In genomic region chr17:65604315-65604714, GRCm38 (mm10) we compare ENCODE assay signal across 18 mouse cellular contexts. TPM values are rescaled to one million over a fixed set of nuclear protein-coding genes. Genes with fewer than 3 reads are reported as not detected.
DNase-seq lines count a peak whose midpoint lies in the region; ATAC-seq and TF ChIP-seq lines count a peak whose summit lies in the region.
"Had no signal": no experiment of that assay in that cellular context is flagged by ENCODE, and none has a peak within 500 bp of the region (broad histone marks: within the 10 kb centered on the region; RNA-seq: fewer than 3 reads in every experiment).

No protein-coding gene starts in this region.

- TF ChIP-seq EP300 in MEL (IDR thresholded peaks at IDR 0.05; ENCODE audit: low read depth in 1 of 2, low read length in 2 of 2): no peak

- no peak overlapping the region for H3K4me3 ChIP-seq in intestine, postnatal 0 days (ENCODE audit: low read depth, low read length)
- no peak overlapping the region for H3K4me3 ChIP-seq in intestine, embryonic 16.5 days (ENCODE audit: low read length)
- H3K4me3 ChIP-seq in MEL (ENCODE audit: control insufficient read depth in 1 of 2, insufficient read depth in 1 of 2, low read depth in 2 of 2, low read length in 2 of 2): no peak overlapping the region
- H3K4me3 ChIP-seq in liver, embryonic 13.5 days (replicated peaks): no peak overlapping the region
- H3K4me3 ChIP-seq in myocyte: no peak overlapping the region
- no peak overlapping the region for H3K4me3 ChIP-seq in cerebellum, adult 2 months (replicated peaks; ENCODE audit: insufficient read depth, low read depth, low read length)
- H3K4me3 ChIP-seq: hindbrain, embryonic 12.5 days; limb, embryonic 15.5 days had no signal

- H3K9me3 ChIP-seq in intestine, postnatal 0 days (ENCODE audit: control insufficient read depth): no peaks in the 10 kb centered on the region
- H3K9me3 ChIP-seq in intestine, embryonic 16.5 days (ENCODE audit: control insufficient read depth, low read length): no peaks in the 10 kb centered on the region
- H3K9me3 ChIP-seq in MEL (replicated peaks; ENCODE audit: insufficient read depth, low read length): no peaks in the 10 kb centered on the region
- no peaks in the 10 kb centered on the region for H3K9me3 ChIP-seq in liver, embryonic 13.5 days (replicated peaks)
- H3K9me3 ChIP-seq: hindbrain, embryonic 12.5 days; limb, embryonic 15.5 days had no signal

- H3K9ac ChIP-seq in intestine, postnatal 0 days (ENCODE audit: low read depth, low read length): no peak overlapping the region
- no peak overlapping the region for H3K9ac ChIP-seq in intestine, embryonic 16.5 days (ENCODE audit: low read depth, low read length)
- H3K9ac ChIP-seq in MEL (ENCODE audit: control insufficient read depth, low read depth, low read length, poor library complexity, severe bottlenecking): no peak overlapping the region
- H3K9ac ChIP-seq in liver, embryonic 13.5 days: 0 out of 2 replicates have a peak overlapping the region, but pooled peaks have one; percentile 6
- H3K9ac ChIP-seq: hindbrain, embryonic 12.5 days; limb, embryonic 15.5 days had no signal

- no peak for TF ChIP-seq RAD21 in MEL (IDR thresholded peaks at IDR 0.05; ENCODE audit: low read depth, low read length)

- peaks cover 33% of the 10 kb centered on the region for H3K4me1 ChIP-seq in intestine, postnatal 0 days (replicated peaks; ENCODE audit: control insufficient read depth, insufficient read depth, low read length)
- peaks cover 20% of the 10 kb centered on the region for H3K4me1 ChIP-seq in intestine, embryonic 16.5 days (ENCODE audit: control insufficient read depth, insufficient read depth, low read length)
- peaks cover 30 to 43% of the 10 kb centered on the region in 2 experiments for H3K4me1 ChIP-seq in MEL (ENCODE audit: control insufficient read depth in 1 of 2, insufficient read depth in 2 of 2, low read length in 2 of 2)
- H3K4me1 ChIP-seq in liver, embryonic 13.5 days (replicated peaks): peaks cover 83% of the 10 kb centered on the region
- peaks cover 9% of the 10 kb centered on the region for H3K4me1 ChIP-seq in cerebellum, adult 2 months (ENCODE audit: control insufficient read depth, insufficient read depth, low read length)

- no peak for ATAC-seq in intestine, postnatal 0 days
- ATAC-seq in intestine, embryonic 16.5 days: no peak
- ATAC-seq in liver, embryonic 13.5 days (ENCODE audit: low read depth): no peak

- TF ChIP-seq POLR2A in MEL (IDR thresholded peaks at IDR 0.05; ENCODE audit: control insufficient read depth in 1 of 2, insufficient read depth in 1 of 2, low read depth in 1 of 2, low read length in 2 of 2, poor library complexity in 1 of 2) (no peak), myocyte (IDR thresholded peaks at IDR 0.05; ENCODE audit: insufficient read length, low read depth) (no peak)
- no peak for TF ChIP-seq POLR2A in cerebellum, adult 2 months (IDR thresholded peaks at IDR 0.05; ENCODE audit: borderline replicate concordance, insufficient read depth, low read length)

- H3K79me2 ChIP-seq in MEL (ENCODE audit: control insufficient read depth, insufficient read depth, low read length, poor library complexity) (peaks cover 73% of the 10 kb centered on the region), myocyte (ENCODE audit: control insufficient read depth, insufficient read depth) (peaks cover 100% of the 10 kb centered on the region)

- H3K4me2 ChIP-seq in intestine, postnatal 0 days (replicated peaks; ENCODE audit: low read depth): no peak overlapping the region
- H3K4me2 ChIP-seq in intestine, embryonic 16.5 days (ENCODE audit: low read depth, low read length): no peak overlapping the region
- H3K4me2 ChIP-seq in liver, embryonic 13.5 days: no peak overlapping the region
- peak overlapping the region; percentile 36 for H3K4me2 ChIP-seq in myocyte (ENCODE audit: low read depth)
- H3K4me2 ChIP-seq: heart, embryonic 11.5 days; hindbrain, embryonic 12.5 days; limb, embryonic 15.5 days; midbrain, embryonic 11.5 days had no signal

- no peak overlapping the region for H3K27ac ChIP-seq in intestine, postnatal 0 days (ENCODE audit: low read depth, low read length)
- no peak overlapping the region for H3K27ac ChIP-seq in intestine, embryonic 16.5 days (ENCODE audit: low read length)
- no peak overlapping the region for H3K27ac ChIP-seq in MEL (ENCODE audit: control insufficient read depth, low read depth, low read length)
- peak overlapping the region; percentile 14; the same call in 1 of the 2 replicates for H3K27ac ChIP-seq in liver, embryonic 13.5 days
- no peak overlapping the region for H3K27ac ChIP-seq in cerebellum, adult 2 months (ENCODE audit: insufficient read depth, low read length)
- H3K27ac ChIP-seq: hindbrain, embryonic 12.5 days; limb, embryonic 15.5 days had no signal

- TF ChIP-seq CTCF in intestine, postnatal 0 days (IDR thresholded peaks at IDR 0.05; ENCODE audit: low read depth): 0 out of 2 replicates have a peak, but pooled peaks have one; percentile 2
- 0 out of 6 replicates have a peak, but pooled peaks of 1 of the 3 experiments have one; percentile 5 for TF ChIP-seq CTCF in MEL (IDR thresholded peaks at IDR 0.05 in 2 of 3, conservative IDR thresholded peaks at IDR 0.05 in 1 of 3; ENCODE audit: control insufficient read depth in 1 of 3, insufficient read depth in 1 of 3, low read depth in 2 of 3, low read length in 3 of 3, poor library complexity in 1 of 3, severe bottlenecking in 1 of 3)
- no peak for TF ChIP-seq CTCF in cerebellum, adult 2 months (IDR thresholded peaks at IDR 0.05; ENCODE audit: borderline replicate concordance, insufficient read depth, low read depth, low read length)

- no peak overlapping the region for H3ac ChIP-seq in myocyte (ENCODE audit: control insufficient read depth, insufficient read length)

- no peaks in the 10 kb centered on the region for H3K36me3 ChIP-seq in intestine, postnatal 0 days (ENCODE audit: control insufficient read depth, insufficient read depth)
- H3K36me3 ChIP-seq in intestine, embryonic 16.5 days (ENCODE audit: control insufficient read depth, insufficient read depth, low read length): no peaks in the 10 kb centered on the region
- H3K36me3 ChIP-seq in MEL (ENCODE audit: control insufficient read depth in 1 of 2, insufficient read depth in 2 of 2, low read length in 2 of 2) (peaks cover 0 to 62% of the 10 kb centered on the region in 2 experiments; a peak in 2 of 4 replicates), myocyte (ENCODE audit: control insufficient read depth, insufficient read depth) (no peaks in the 10 kb centered on the region)
- no peaks in the 10 kb centered on the region for H3K36me3 ChIP-seq in liver, embryonic 13.5 days
- H3K36me3 ChIP-seq: hindbrain, embryonic 12.5 days; limb, embryonic 15.5 days had no signal

- peak; percentile 52 for DNase-seq in MEL (ENCODE audit: low read depth, low spot score)
- no peak for DNase-seq in liver, embryonic 13.5 days
- no peak for DNase-seq in thymus, postnatal 4 days
- no peak for DNase-seq in cerebellum, adult 2 months
- no peak for DNase-seq in cerebellum, postnatal 14 days
- DNase-seq: cerebellum, adult 18-20 months; gastrocnemius, postnatal 25 days; kidney, adult 18-20 months; kidney, postnatal 4 days had no signal

- H3K27me3 ChIP-seq in intestine, postnatal 0 days (replicated peaks; ENCODE audit: control insufficient read depth, insufficient read depth, low read length): no peaks in the 10 kb centered on the region
- no peaks in the 10 kb centered on the region for H3K27me3 ChIP-seq in intestine, embryonic 16.5 days (replicated peaks; ENCODE audit: control insufficient read depth, insufficient read depth, low read length)
- H3K27me3 ChIP-seq in MEL (ENCODE audit: control insufficient read depth in 1 of 2, insufficient read depth in 2 of 2, low read length in 2 of 2) (no peaks in the 10 kb centered on the region), myocyte (ENCODE audit: control insufficient read depth, insufficient read depth, insufficient read length) (no peaks in the 10 kb centered on the region)
- no peaks in the 10 kb centered on the region for H3K27me3 ChIP-seq in liver, embryonic 13.5 days
- no peaks in the 10 kb centered on the region for H3K27me3 ChIP-seq in cerebellum, adult 2 months (ENCODE audit: control insufficient read depth, insufficient read depth, low read length)
- H3K27me3 ChIP-seq: hindbrain, embryonic 12.5 days; limb, embryonic 15.5 days had no signal

TF ChIP-seq in MEL, 35 proteins besides CTCF, POLR2A, EP300 and RAD21:
- TF ChIP-seq SIN3A (IDR thresholded peaks at IDR 0.05; ENCODE audit: low read length): no peak
- TF ChIP-seq TAL1 (IDR thresholded peaks at IDR 0.05; ENCODE audit: low read length): 0 out of 2 replicates have a peak, but pooled peaks have one; percentile 6
- no peak for TF ChIP-seq ZMIZ1 (IDR thresholded peaks at IDR 0.05; ENCODE audit: low read depth, low read length)
- TF ChIP-seq RCOR1 (IDR thresholded peaks at IDR 0.05; ENCODE audit: low read depth, low read length): no peak

TF ChIP-seq in myocyte, 11 proteins besides CTCF, POLR2A, EP300 and RAD21:
- TF ChIP-seq POLR2AphosphoS2 (IDR thresholded peaks at IDR 0.05; ENCODE audit: insufficient read length, low read depth) (no peak), TCF12 (IDR thresholded peaks at IDR 0.05; ENCODE audit: insufficient read depth, poor library complexity, severe bottlenecking) (no peak), E2F4 (IDR thresholded peaks at IDR 0.05; ENCODE audit: insufficient read depth) (no peak), SRF (IDR thresholded peaks at IDR 0.05; ENCODE audit: control insufficient read depth, insufficient read length, low read depth) (no peak)

RNA-seq across cellular contexts. Expression of gene Vapa, which starts 9.0 kb away (rescaled TPM):
- polyA plus RNA-seq in intestine, postnatal 0 days (2015; fragmentation: Nextera tagmentation; extraction: Ambion mirVana): 290 and 292 TPM in 2 replicates
- polyA plus RNA-seq in intestine, embryonic 16.5 days (2015; fragmentation: Nextera tagmentation; extraction: Ambion mirVana): 194 and 204 TPM in 2 replicates
- total RNA-seq in MEL (2012; rRNA removed): 56.7 and 60.2 TPM in 2 replicates
- 100 to 1,000 TPM in 1 of 2 experiments, 10 to 100 TPM in 1; 85.3 to 507 TPM for polyA plus RNA-seq in MEL (2012; ENCODE audit: insufficient read depth in 1 of 2, insufficient read length in 2 of 2, low read depth in 1 of 2, low replicate concordance in 2 of 2, missing spikeins in 1 of 2)
- 76.8 and 91.4 TPM in 2 replicates for polyA plus RNA-seq in liver, embryonic 13.5 days (2015; fragmentation: Nextera tagmentation; extraction: Ambion mirVana)
- polyA plus RNA-seq in myocyte (2012; fragmentation: generic; extraction: Trizol): 78.9 TPM
- 82.3 and 89.7 TPM in 2 replicates for polyA plus RNA-seq in cerebellum, adult 2 months (2012; rRNA removed)

RNA-seq across cellular contexts. Expression of gene Txndc2, which starts 37.7 kb away (rescaled TPM):
- not detected in 2 replicates for polyA plus RNA-seq in intestine, postnatal 0 days (2015; fragmentation: Nextera tagmentation; extraction: Ambion mirVana)
- polyA plus RNA-seq in intestine, embryonic 16.5 days (2015; fragmentation: Nextera tagmentation; extraction: Ambion mirVana): not detected in 2 replicates
- total RNA-seq in MEL (2012; rRNA removed): not detected in 2 replicates
- polyA plus RNA-seq in MEL (2012; ENCODE audit: insufficient read depth in 1 of 2, insufficient read length in 2 of 2, low read depth in 1 of 2, low replicate concordance in 2 of 2, missing spikeins in 1 of 2): not detected
- polyA plus RNA-seq in liver, embryonic 13.5 days (2015; fragmentation: Nextera tagmentation; extraction: Ambion mirVana): not detected in 2 replicates
- polyA plus RNA-seq in myocyte (2012; fragmentation: generic; extraction: Trizol): 0.04 TPM
- polyA plus RNA-seq in cerebellum, adult 2 months (2012; rRNA removed): 0.16 and 0.21 TPM in 2 replicates
- total RNA-seq: gastrocnemius, postnatal 25 days had no signal
- polyA plus RNA-seq: heart, embryonic 11.5 days; small intestine, adult 2 months; stomach, embryonic 16.5 days had no signal
